Mouse (Mus musculus): ENCODE measurements around the gene Rbpj. TPM values are rescaled to one million over a fixed set of nuclear protein-coding genes. Genes with fewer than 3 reads are reported as not detected.
A peak's percentile ranks its signal among the peaks of the same experiment; 100 is the strongest.

Rbpj gene
- polyA plus RNA-seq (2012; fragmentation: generic; extraction: Trizol): 16.0 TPM

DNA sequence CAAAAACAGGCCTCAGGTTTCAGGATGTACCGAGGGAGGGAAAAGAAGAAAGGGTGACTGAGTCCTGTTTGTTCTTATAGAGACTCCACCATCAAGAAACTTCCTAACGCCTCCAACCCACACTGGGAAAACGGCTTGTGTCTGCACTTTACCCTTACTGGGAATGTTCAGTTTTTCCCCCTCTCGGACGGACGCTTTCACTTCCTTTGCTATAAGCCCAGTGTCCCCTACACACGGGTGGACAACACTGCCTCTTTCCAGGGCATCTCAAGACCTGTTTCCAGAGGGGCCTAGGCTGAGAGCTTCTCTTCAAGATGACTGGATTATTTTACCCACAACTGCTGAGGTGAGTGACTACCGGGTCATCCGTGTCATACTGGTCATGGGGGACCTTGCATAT, at the start of gene Rbpj:
Gene Rbpj (plus strand): TSS at position 270 of the 400 bp plus-strand sequence.
- H3ac ChIP-seq (ENCODE audit: control insufficient read depth, insufficient read length): no peak within 1 kb of the TSS
- no peaks in the 10 kb centered on the region for H3K36me3 ChIP-seq (ENCODE audit: control insufficient read depth, insufficient read depth)
- no peaks in the 10 kb centered on the region for H3K79me2 ChIP-seq (ENCODE audit: control insufficient read depth, insufficient read depth)
- no peak within 1 kb of the TSS for H3K4me3 ChIP-seq
- H3K27me3 ChIP-seq (ENCODE audit: control insufficient read depth, insufficient read depth, insufficient read length): no peaks in the 10 kb centered on the region
- H3K4me2 ChIP-seq (ENCODE audit: low read depth): no peak within 1 kb of the TSS
- TF ChIP-seq CEBPB (IDR thresholded peaks at IDR 0.05; ENCODE audit: insufficient read depth, poor library complexity, severe bottlenecking) (no peak), POLR2AphosphoS2 (IDR thresholded peaks at IDR 0.05; ENCODE audit: insufficient read length, low read depth) (no peak), USF1 (IDR thresholded peaks at IDR 0.05; ENCODE audit: low read depth) (no peak), TCF12 (IDR thresholded peaks at IDR 0.05; ENCODE audit: insufficient read depth, poor library complexity, severe bottlenecking) (no peak)

GRCm38 (mm10) chr5:53420777-53421176, 45.2 kb upstream of the Rbpj start:
- no peak overlapping the region for H3K4me3 ChIP-seq
- no peaks in the 10 kb centered on the region for H3K27me3 ChIP-seq (ENCODE audit: control insufficient read depth, insufficient read depth, insufficient read length)
- H3K36me3 ChIP-seq (ENCODE audit: control insufficient read depth, insufficient read depth): no peaks in the 10 kb centered on the region
- TF ChIP-seq TCF12 (IDR thresholded peaks at IDR 0.05; ENCODE audit: insufficient read depth, poor library complexity, severe bottlenecking): no peak
- no peak for TF ChIP-seq REST (IDR thresholded peaks at IDR 0.05; ENCODE audit: insufficient read depth, insufficient read length)
- peak in 1 of 3 experiments; percentile 36 for TF ChIP-seq MYOD1 (IDR thresholded peaks at IDR 0.05; ENCODE audit: control insufficient read depth in 1 of 3, insufficient read length in 2 of 3, low read depth in 2 of 3)
- no peak for TF ChIP-seq POLR2AphosphoS2 (IDR thresholded peaks at IDR 0.05; ENCODE audit: insufficient read length, low read depth)
- no peaks in the 10 kb centered on the region for H3K79me2 ChIP-seq (ENCODE audit: control insufficient read depth, insufficient read depth)
- H3ac ChIP-seq (ENCODE audit: control insufficient read depth, insufficient read length): no peak overlapping the region
- no peak overlapping the region for H3K4me2 ChIP-seq (ENCODE audit: low read depth)

DNA sequence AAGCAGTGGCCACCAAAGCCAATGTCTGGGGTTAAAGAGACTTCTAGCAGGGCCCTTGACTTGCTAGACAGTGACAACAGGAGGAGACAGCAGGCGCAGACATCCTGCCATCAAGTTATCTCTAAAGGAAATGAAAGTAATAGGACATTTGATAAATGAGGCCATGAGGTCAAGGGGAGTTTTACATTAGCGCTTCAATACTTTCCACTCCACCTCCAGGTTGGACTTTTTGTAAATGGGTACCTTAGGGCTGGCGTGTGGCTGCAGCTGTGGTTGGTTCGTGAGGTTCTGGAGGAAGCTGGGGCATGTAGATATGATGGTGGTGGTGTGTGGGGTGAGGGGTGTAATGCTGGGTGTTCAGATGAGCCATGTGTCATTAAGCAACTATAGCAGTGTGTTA, 44.7 kb upstream of the Rbpj start:
- Histone ChIP-seq H3K27me3 (ENCODE audit: control insufficient read depth, insufficient read depth, insufficient read length) (no peaks in the 10 kb centered on the region), H3K4me2 (ENCODE audit: low read depth) (no peak overlapping the region), H3K4me3 (no peak overlapping the region), H3K36me3 (ENCODE audit: control insufficient read depth, insufficient read depth) (no peaks in the 10 kb centered on the region), H3K79me2 (ENCODE audit: control insufficient read depth, insufficient read depth) (no peaks in the 10 kb centered on the region), H3ac (ENCODE audit: control insufficient read depth, insufficient read length) (no peak overlapping the region)
- TF ChIP-seq MYOG (IDR thresholded peaks at IDR 0.05; ENCODE audit: control insufficient read depth in 1 of 3, insufficient read depth in 1 of 3, insufficient read length in 2 of 3, low read depth in 2 of 3) (no peak), TCF3 (IDR thresholded peaks at IDR 0.05; ENCODE audit: insufficient read length, low read depth) (no peak), MAX (IDR thresholded peaks at IDR 0.05; ENCODE audit: low read depth) (no peak), SRF (IDR thresholded peaks at IDR 0.05; ENCODE audit: control insufficient read depth, insufficient read length, low read depth) (no peak), CEBPB (IDR thresholded peaks at IDR 0.05; ENCODE audit: insufficient read depth, poor library complexity, severe bottlenecking) (no peak), POLR2AphosphoS2 (IDR thresholded peaks at IDR 0.05; ENCODE audit: insufficient read length, low read depth) (no peak)

- H3K4me3 ChIP-seq: no peak overlapping the region
- no peaks in the 10 kb centered on the region for H3K36me3 ChIP-seq (ENCODE audit: control insufficient read depth, insufficient read depth)
- no peak overlapping the region for H3K4me2 ChIP-seq (ENCODE audit: low read depth)
- H3ac ChIP-seq (ENCODE audit: control insufficient read depth, insufficient read length): no peak overlapping the region
- no peak for TF ChIP-seq POLR2AphosphoS2 (IDR thresholded peaks at IDR 0.05; ENCODE audit: insufficient read length, low read depth)
- no peak for TF ChIP-seq USF1 (IDR thresholded peaks at IDR 0.05; ENCODE audit: low read depth)
- TF ChIP-seq MAX (IDR thresholded peaks at IDR 0.05; ENCODE audit: low read depth): no peak
- TF ChIP-seq MYOG (IDR thresholded peaks at IDR 0.05; ENCODE audit: control insufficient read depth in 1 of 3, insufficient read depth in 1 of 3, insufficient read length in 2 of 3, low read depth in 2 of 3): no peak
- no peak for TF ChIP-seq E2F4 (IDR thresholded peaks at IDR 0.05; ENCODE audit: insufficient read depth)
- TF ChIP-seq TCF12 (IDR thresholded peaks at IDR 0.05; ENCODE audit: insufficient read depth, poor library complexity, severe bottlenecking): no peak
- TF ChIP-seq REST (IDR thresholded peaks at IDR 0.05; ENCODE audit: insufficient read depth, insufficient read length): no peak
- TF ChIP-seq SRF (IDR thresholded peaks at IDR 0.05; ENCODE audit: control insufficient read depth, insufficient read length, low read depth): no peak
- no peak for TF ChIP-seq POLR2A (IDR thresholded peaks at IDR 0.05; ENCODE audit: insufficient read length, low read depth)
- TF ChIP-seq TCF3 (IDR thresholded peaks at IDR 0.05; ENCODE audit: insufficient read length, low read depth): no peak
- no peak for TF ChIP-seq MYOD1 (IDR thresholded peaks at IDR 0.05; ENCODE audit: control insufficient read depth in 1 of 3, insufficient read length in 2 of 3, low read depth in 2 of 3)
- TF ChIP-seq CEBPB (IDR thresholded peaks at IDR 0.05; ENCODE audit: insufficient read depth, poor library complexity, severe bottlenecking): no peak
- H3K79me2 ChIP-seq (ENCODE audit: control insufficient read depth, insufficient read depth): no peaks in the 10 kb centered on the region
- no peaks in the 10 kb centered on the region for H3K27me3 ChIP-seq (ENCODE audit: control insufficient read depth, insufficient read depth, insufficient read length)
Observed at GRCm38 (mm10) chr5:53427411-53427810, 38.5 kb upstream of the Rbpj start.

DNA sequence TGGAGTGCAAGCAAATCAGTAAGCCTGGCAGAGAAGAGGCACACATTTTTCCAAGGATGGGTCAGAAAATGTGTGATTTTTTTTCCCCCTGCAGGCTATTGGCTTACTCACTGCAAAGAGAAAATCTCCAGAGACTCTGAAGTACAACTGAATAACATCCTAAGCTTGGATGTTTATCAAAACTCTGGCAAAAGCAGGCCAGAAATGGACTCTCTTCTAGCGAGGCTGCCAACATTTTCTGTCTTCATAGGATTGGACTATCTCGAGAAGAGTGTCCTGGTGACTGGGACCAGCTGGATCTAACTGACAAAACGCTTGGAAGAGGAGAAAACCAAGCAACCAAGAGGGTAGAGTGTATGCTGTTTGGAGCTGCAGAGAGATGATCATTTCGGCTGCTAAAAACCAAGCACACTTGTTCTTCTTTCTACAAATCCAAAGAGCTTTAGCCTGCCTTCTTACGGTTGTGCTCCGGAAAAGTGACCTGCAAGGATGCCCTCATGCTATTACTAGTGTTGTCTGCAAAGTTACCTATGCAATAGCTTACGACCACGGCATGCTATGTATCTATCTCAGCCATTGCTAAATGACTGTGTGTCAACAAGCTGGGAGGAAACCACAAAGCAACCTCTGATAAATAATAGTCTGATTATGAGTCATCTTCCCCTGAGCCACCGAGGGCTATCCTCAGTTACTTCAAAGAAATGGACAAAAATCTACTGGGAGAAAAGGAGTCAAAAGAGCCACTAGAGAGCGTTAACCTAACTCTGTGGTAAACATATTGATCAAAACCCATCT, 36.1 kb upstream of the Rbpj start:
- Histone ChIP-seq H3K4me3 (no peak overlapping the region), H3K36me3 (ENCODE audit: control insufficient read depth, insufficient read depth) (no peaks in the 10 kb centered on the region), H3K79me2 (ENCODE audit: control insufficient read depth, insufficient read depth) (no peaks in the 10 kb centered on the region), H3K27me3 (ENCODE audit: control insufficient read depth, insufficient read depth, insufficient read length) (no peaks in the 10 kb centered on the region), H3K4me2 (ENCODE audit: low read depth) (peak overlapping the region; percentile 20), H3ac (ENCODE audit: control insufficient read depth, insufficient read length) (no peak overlapping the region)
- no peak for TF ChIP-seq MYOG (IDR thresholded peaks at IDR 0.05; ENCODE audit: control insufficient read depth in 1 of 3, insufficient read depth in 1 of 3, insufficient read length in 2 of 3, low read depth in 2 of 3)
- peak; percentile 57; the same call in 1 of the 2 replicates for TF ChIP-seq CEBPB (IDR thresholded peaks at IDR 0.05; ENCODE audit: insufficient read depth, poor library complexity, severe bottlenecking)

All from myocyte (in vitro differentiated cells).